Mouse (Mus musculus): ENCODE data around the gene 3425401B19Rik.

Gene 3425401B19Rik

GRCm38 (mm10) chr14:32685124-32685826 lies at the start of gene 3425401B19Rik:
TSS of gene 3425401B19Rik (minus strand) at chr14:32685293.
- DNase-seq, result no peak

GRCm38 (mm10) chr14:32732961-32733360 lies 47.9 kb upstream of the 3425401B19Rik start:
- DNase-seq, result no peak

- DNase-seq, result no peak
These were observed 41.8 kb upstream of the 3425401B19Rik start for GRCm38 (mm10) chr14:32726864-32727263.

GRCm38 (mm10) chr14:32721461-32721860 lies 36.4 kb upstream of the 3425401B19Rik start:
- no peak for DNase-seq

- DNase-seq, result no peak
These were observed 31.8 kb upstream of the 3425401B19Rik start for GRCm38 (mm10) chr14:32716763-32717439.

- DNase-seq, result no peak
These were observed 30.4 kb upstream of the 3425401B19Rik start for GRCm38 (mm10) chr14:32715489-32715888.

GRCm38 (mm10) chr14:32715076-32715475 lies 30.0 kb upstream of the 3425401B19Rik start:
- no peak for DNase-seq

- no peak for DNase-seq
These were observed 24.8 kb upstream of the 3425401B19Rik start for GRCm38 (mm10) chr14:32709861-32710260.

- DNase-seq, result no peak
These were observed 23.7 kb upstream of the 3425401B19Rik start for GRCm38 (mm10) chr14:32708756-32709155.

- DNase-seq, result no peak
These were observed 22.8 kb upstream of the 3425401B19Rik start for GRCm38 (mm10) chr14:32707938-32708337.

GRCm38 (mm10) chr14:32700972-32701371 lies 15.9 kb upstream of the 3425401B19Rik start:
- DNase-seq, result no peak

GRCm38 (mm10) chr14:32698556-32698955 lies 13.5 kb upstream of the 3425401B19Rik start:
- DNase-seq, result no peak

GRCm38 (mm10) chr14:32697774-32698173 lies 12.7 kb upstream of the 3425401B19Rik start:
- no peak for DNase-seq

- DNase-seq, result no peak
These were observed 11.3 kb upstream of the 3425401B19Rik start for GRCm38 (mm10) chr14:32696344-32696743.

GRCm38 (mm10) chr14:32695906-32696305 lies 10.8 kb upstream of the 3425401B19Rik start:
- DNase-seq, result no peak

- no peak for DNase-seq
These were observed 373 bp downstream of the 3425401B19Rik start for GRCm38 (mm10) chr14:32684735-32685105.

- DNase-seq, result peak; percentile 27 to 28
These were observed 935 bp downstream of the 3425401B19Rik start for GRCm38 (mm10) chr14:32683982-32684734.

GRCm38 (mm10) chr14:32683251-32683838 lies 1.7 kb downstream of the 3425401B19Rik start:
- peak; percentile 8 to 23 for DNase-seq

- no peak for DNase-seq
These were observed 2.6 kb downstream of the 3425401B19Rik start for GRCm38 (mm10) chr14:32682536-32682935.

GRCm38 (mm10) chr14:32681603-32682002 lies 3.5 kb downstream of the 3425401B19Rik start:
- no peak for DNase-seq

- DNase-seq, result no peak
These were observed 6.5 kb downstream of the 3425401B19Rik start for GRCm38 (mm10) chr14:32678565-32678964.

- no peak for DNase-seq
These were observed 11.9 kb downstream of the 3425401B19Rik start for GRCm38 (mm10) chr14:32673178-32673577.

- no peak for DNase-seq
These were observed 22.0 kb downstream of the 3425401B19Rik start for GRCm38 (mm10) chr14:32663099-32663498.
